Mouse (Mus musculus) MEL-GATA-1-ER (cell line): ENCODE measurements around the gene Tenm3.

ENCODE experiments used
- DNase-seq: peaks from one replicate; pipeline ENCODE4 v3.0.0-alpha.2; 2012; ENCODE audit warnings: low read depth; ENCODE audit errors: extremely low read depth

The Tenm3 gene

DNA sequence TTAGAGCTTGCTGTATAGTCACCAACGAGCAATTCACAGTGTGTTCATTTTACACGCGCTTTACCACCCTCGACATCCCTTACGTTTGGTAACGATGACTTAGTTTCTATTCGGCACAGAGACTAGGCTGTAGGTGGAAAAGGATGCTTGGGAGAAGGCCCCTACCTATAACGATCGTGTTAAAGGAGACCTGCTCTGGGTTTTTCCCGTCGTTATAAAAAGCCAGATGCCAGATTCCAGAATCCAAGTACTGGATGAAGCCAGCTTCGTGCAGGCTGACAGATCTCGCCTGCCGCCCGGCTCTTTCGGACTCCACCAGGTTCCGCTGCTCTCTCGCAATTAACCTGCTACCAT is 500.7 kb downstream of the Tenm3 start:
- no peak for DNase-seq

DNA sequence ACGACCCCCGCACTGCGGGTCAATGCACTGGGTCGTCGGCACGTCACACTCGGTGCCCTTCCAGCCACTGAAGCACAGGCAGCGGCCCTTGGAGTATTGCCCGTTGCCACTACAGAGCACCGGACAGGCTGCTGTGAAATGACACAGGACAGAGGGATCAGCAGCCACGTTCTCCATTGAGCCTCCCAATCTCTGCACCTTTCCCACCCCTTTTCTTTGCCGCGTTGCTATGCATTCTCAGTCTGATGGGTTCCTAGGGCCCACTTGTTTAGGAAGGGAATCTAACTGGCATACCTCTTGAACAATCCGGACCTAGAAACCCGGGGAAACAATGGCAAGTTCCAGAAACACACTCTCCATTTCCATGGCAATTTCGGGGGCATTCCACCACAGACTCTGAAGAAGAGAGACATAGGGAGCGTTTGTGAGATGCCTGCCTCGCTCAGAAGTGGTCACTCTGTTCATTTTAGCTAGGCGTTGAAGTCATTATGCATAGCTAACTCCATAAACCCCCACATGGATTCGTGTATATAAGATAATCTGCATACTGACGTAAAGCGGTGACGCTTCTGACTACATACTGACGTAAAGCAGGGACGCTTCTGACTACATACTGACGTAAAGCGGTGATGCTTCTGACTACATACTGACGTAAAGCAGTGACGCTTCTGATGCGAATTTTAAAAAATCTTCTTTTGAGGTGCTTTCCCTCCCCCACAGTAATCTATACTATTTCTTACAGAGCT is 501.3 kb downstream of the Tenm3 start:
- no peak for DNase-seq

DNA sequence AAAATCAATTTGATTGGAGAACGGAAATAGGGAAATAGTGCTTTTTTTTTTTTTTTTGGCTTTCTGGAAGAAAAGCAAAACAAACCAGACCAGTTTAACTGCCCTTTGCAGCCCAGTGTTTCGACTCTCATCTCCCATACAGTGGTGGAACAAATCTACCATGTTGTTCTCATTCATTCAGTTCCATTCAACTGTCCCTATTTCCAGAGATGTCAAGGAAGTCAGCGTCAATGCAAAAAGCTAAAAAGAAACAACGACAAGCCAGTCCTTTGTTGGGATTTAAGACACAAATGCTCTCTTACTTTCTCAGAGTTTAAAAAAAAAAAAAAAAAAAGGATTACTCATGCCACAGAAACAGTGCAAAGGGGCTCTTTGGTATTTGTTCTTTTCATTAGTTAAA is 502.1 kb downstream of the Tenm3 start:
- no peak for DNase-seq

DNA sequence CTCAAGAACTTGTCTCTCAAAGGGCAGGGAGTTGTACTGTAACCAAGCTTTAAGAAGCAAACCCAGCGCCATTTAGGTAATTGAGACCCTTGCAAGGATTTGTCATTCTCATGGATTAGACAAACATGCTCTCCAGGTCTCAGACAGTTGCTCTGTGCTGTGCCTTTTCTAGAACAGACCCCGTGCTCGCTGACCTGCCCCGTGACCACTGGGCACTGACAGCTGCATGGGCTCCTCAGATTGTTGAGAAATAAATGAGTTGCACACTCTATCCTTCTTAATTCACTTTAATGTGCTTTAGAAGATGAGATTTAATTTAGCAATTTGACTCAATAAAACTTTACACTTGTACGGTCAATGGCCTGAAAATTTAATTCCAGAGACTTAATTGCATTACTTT is 502.5 kb downstream of the Tenm3 start:
- DNase-seq, result no peak

DNA sequence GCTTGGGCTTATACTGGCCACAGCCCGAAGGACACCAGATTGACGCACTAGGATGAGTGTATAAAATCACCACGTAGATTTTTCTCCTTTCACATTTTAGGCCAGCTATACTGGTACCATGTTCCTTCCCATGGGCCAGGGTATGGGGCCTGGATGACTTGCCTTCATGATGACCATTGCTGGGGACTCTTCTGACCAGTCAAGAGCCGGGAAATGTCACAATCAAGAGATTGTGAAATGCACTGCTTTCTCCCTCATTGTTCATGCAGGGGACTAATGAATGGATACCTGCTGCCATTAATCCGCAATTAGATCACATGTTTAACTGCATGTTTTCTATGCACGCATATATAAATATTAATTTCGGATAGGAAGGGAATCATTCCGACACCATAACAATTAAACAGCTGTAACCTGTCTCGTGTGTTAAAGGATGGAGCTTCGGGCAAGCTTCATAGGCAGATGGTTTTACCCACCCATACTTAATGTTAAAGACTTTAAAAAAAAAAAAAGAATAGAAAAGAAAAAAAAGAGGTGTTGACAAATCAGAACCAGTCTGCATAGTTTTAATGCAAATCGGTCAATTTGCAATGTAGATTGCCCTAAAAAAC is 521.0 kb downstream of the Tenm3 start:
- no peak for DNase-seq

DNA sequence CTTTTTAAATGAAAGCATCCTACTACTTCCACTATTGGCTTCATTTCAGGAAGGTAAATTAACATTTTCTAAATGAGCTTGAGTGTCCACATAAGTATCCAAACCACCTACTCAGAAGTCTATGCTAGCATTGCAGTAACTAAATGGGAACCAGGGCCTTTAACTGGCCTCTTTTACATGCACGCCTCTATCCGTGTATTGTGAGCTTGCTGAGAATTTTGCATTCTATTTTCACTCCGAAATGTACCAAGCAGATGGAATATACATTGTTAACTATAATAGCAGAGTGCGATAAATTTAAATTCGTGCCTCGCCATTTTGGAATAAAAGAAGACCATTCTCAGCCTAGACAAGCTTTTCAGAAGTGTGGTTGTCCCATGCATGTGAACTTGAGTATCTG is 521.5 kb downstream of the Tenm3 start:
- DNase-seq, result no peak

DNA sequence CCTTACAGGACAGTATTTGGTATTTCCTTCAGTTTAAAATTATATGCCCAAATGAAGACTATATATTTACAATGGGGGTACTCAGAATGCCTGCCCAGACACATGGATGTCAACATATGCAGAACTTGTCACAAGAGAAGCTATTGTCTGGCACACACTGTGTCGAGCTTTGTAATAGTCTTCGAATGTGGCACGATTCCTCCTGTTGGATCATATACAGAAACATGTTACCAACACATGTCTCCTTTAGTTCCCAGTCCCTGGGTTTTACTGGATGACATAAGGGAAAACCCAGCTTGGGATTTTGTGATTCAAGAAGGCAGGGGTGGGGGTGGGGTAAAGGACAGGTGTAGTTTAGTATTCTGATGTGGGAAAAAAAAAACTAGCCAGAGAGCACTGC is 524.1 kb downstream of the Tenm3 start:
- no peak for DNase-seq

DNA sequence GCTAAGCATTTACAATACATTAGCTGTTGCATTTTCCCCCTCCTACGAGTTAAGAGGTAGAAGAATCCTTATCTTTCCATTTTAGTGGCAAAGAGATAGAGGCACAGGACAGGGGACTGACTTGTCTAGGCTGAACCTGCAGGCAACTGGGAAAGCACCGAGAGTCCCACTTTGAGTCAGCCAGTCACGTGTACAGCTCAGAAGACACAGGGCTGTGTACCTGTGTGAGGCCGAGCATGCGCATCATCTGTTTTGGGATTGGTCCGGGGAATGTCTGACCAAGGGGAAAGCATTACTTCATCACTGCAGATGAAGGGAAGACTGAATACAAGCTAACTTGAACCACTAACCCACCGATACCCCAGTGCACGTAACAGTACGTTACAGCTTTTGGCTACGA is 526.3 kb downstream of the Tenm3 start:
- no peak for DNase-seq

DNA sequence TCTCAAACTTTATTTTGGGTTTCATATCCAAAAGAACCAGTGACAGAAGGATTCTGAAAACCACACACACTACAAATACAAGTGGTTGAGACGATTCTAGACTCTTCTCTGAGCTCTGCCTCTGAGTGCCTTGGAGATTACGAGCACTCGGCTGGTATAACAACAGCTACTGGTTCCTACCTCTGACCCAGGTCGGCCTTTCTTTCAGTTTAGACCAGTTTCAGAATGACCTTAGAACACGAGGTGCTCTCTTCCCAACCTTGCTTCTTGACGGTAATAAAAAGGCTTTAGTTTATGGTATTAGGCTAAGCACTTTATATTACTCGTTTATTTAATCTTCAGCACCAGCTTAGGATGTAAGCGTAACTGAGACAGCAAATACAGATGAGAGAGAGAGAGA is 528.1 kb downstream of the Tenm3 start:
- DNase-seq, result no peak

DNA sequence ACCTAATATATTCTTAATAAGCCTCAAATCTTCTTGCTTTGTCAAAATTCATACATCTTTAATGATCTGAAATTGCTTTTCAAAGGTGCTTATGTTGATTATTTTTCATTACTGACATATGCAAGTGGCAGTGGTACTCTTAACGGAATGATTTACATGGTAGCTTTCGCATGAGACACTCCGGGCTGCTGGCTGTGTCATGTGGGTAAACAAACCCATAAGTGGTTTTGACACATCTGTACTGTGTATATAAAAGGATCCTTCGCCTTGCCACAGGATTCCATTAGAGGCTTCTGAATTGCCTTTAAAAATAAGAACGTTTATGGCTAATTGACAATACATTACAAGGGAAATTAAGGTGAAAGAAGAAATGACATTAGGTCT is 529.8 kb downstream of the Tenm3 start:
- no peak for DNase-seq

DNA sequence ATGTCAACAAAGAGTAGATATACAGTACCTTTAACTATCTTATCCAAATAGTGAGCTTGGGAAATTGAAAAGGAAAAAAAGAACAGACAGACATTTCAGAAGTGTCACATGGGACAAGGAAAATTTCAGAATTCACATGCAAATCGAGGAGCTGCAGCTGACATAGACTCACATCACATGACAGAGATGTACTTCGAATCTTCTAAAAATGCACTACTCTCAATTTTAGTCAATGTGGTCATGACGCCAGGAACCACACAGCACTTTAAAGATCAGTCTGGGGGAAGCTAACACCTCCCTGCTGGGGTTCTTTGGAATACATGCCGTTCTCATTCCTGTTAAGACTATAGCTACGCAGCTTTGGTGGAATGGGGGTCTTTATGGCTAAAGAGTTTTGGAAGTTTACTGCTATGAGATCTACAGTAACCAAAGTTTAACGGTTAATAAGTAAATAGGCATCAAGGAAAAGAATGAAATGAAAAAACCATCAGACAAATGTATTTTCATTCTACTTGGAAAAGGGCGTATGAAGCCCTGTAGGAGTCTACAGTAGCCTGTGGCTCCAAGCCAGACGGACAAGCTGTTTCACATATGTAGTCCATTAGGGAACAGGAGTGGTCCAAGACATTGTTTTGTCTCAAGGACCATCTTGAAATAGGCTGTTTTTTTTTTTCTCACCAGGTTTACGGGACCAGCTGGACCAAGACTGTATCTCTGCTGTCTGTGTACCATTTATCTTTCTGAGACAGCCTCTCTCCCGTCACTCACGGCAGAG is 530.4 kb downstream of the Tenm3 start:
- DNase-seq, result no peak

DNA sequence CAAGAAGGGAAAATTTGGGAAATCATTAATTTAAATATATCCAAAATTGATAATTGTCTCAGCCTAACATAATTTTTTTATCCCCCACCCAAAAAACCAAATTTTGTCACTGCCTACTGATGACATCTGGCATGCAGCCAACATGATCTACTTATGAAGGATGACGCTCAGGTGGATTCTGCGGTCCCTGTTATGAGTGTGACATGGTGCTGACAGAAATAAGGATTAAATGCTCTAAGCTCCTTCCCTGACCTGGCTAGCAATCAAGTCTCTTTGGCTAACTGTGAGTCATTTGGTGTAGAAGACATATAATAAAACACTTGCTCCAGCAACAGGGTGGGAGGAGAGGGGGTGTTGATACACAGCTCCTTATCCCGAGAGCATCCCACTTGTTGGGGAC is 532.0 kb downstream of the Tenm3 start:
- no peak for DNase-seq

DNA sequence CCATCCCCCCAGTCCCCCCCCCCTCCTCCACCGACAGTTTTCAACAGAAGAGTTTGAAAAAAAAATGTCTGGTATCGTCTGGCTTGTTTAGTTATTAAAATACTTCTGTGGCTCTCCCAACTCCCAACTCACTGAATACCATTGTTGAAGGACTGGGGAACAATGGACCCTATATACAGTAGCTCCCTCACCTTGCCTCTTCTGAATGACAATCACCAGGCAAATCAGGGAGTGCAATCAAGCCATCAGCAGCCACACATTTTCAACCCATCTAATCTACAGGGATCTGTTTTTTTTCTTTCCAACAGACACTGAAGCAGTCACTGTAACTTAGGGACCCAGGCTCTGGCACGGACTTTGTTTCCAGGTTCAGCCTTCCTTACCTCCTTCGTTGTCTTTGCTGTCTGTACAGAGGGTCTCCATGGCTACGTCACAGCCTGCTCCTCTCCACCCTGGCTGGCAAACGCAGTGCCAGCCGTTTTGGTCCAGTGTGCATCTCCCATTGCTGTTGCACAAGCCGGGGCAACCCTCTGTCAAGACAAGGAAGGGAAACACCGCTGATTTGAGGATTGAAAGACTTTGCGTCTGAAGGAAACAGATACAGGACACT is 533.4 kb downstream of the Tenm3 start:
- no peak for DNase-seq

DNA sequence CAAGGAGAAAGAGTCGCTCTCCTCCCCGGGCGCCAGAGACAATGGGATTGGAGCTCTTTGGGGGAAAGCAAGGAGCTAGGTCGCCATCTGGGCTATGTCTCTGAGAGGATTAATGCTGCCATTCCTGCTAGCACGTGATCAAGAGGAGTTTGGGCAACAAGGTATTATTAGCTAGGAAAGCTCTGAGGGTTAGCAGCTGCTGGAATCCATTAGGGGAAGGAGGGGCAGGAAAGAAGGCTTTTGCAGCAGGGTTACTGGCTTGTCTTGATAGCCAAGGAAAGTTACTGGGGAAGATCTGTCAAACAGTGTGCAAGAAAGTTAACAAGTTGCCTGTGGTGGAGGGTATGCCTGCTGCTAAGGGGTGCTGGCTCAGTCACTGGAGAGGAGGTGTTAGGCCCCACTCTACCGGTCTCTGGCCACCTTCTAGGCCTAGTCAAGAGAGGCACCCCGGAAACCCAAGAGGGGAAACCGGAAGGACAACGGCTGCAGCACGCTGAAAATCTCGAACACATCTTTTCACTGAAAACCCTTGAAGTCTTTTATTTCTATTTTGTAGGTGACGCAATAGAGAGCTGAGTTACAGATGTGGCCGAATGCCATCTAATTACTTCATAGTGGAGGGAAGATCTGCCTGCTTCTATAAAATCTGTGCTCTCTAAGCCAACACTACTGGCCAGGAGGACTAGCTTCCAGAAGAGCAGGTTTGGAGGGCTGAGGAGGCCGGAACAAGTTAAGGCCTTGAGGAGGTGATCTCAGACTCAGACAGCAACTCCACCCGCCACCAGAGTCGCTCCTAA is 534.4 kb downstream of the Tenm3 start:
- no peak for DNase-seq

DNA sequence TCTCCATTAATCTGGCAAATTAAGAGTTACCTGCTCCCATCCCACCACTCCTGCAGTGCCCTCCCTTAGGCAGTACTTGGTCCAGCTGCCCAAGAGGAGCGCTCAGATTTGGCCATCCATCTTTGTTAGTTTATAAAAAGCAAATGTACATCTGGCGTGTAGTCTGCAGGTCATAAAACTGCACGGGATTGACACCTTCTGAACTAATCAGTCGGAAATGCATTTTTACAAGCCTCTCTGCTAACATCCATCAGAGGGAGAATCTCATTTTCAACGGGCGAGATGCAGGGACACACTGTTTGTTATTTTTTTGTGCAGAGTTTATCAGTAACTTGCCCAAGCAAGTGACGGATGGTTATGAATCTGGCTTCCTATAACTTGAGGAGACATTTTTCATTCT is 539.5 kb downstream of the Tenm3 start:
- DNase-seq, result no peak

DNA sequence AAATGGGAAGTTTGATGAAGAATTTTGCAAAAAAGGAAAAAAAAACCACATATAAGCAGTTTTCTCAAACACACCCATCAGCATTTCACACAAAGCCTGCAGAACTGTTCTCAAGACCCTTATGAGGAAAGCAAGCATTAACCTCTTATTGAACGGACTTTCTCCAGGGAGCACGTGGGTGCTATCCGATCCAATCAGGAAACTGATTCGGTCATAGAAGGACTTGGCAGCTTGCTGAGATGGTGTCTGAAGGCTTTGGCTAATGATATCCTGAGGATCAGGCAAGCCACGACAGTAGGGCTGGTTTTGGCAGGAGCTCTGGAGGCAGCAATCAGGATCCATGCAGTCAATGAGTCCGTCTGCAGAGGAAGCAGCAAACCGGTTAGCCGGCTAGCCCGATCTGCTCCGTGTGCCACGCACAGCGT is 543.1 kb downstream of the Tenm3 start:
- no peak for DNase-seq

DNA sequence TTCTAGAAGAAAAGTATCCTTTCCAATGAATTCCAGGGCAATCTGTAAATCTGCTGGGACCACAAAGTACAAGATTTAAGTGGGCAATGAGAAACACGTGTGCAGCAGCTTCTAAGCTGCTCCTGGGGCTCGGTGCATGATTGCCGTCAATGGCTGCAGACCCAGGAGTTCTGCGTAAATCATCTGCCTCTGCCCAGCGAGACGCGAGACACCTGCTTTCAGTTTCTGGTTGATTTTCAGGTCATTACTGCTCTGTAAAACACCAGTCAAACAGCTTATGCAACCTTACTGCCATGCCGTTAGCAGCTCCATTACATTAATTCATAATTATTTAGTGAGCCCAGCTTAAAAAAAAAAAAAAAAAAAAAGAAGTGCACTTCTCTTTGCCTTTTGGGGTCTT is 543.7 kb downstream of the Tenm3 start:
- no peak for DNase-seq

DNA sequence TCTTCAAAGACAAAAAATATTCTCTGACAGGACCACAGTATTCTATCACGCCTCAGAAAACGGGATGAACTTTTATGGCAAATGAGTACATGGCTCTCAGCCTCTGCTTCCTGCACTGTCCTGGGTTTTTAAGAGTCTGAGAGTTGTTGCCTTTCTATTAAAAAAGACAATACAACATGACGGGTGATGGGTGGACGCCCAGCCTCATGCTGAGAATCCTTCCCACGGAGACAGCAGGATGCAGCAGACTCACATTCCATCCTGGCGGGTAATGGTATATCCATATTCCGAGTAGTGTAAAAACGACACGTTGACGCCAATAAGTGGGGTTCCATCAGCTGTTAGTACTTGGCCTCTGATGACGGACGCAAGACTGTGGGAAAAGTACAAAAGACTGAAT is 544.4 kb downstream of the Tenm3 start:
- DNase-seq, result no peak

DNA sequence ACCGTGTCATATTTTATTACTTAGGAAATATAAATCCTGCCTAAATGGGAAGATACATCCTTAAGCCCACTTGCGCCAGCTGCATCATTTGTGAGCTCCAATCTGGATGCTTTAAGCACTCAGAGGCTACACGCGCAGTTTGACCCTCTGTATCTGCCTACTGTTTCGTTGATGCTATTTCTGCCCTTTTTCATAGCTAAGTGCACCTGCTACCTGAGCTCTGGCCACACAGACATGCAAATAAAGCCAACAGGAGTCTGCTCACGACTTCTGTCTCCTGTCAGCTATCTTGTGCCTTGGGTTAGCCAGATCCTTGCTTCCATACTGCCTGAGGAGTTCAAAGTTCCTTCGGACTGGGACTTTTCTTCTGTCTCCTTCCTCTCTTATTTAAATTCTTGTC is 547.4 kb downstream of the Tenm3 start:
- DNase-seq, result no peak

DNA sequence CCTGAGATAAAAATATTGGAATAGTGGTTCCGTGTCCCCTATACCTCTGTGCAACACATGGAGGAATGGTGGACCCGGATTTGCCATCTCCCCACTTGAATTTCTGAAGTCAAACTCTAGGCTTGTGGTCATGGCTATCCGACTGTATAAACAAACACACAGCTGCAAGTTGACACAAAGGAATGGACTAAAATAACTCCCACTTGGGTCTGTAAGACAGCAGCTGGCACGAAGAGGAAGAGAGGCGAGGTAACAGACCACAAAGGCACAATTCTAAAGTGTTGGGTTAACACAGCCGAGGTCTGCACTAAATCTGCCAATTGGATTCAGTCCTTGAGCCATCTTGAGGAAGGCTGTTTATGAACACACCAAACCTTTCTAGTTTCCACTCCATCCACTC is 548.2 kb downstream of the Tenm3 start:
- DNase-seq, result no peak

DNA sequence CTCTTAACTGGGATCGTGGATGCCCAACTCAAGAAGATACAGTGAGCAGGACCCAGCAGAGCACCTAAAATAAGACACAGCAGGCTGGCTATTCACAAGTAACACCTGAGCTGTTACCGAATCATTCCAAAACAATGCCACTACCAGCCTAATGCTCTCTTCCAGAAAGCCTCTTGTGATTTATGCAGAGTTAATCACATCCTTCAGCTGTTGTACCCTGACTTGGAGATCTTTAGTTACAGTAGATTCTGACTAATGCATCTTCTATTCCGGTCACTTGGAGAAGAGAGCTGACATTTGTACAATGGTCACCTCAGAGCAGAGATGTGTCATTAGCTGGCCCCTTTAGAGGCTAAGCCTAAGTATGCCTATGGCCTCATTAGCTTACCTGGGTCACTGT is 550.0 kb downstream of the Tenm3 start:
- DNase-seq, result no peak

DNA sequence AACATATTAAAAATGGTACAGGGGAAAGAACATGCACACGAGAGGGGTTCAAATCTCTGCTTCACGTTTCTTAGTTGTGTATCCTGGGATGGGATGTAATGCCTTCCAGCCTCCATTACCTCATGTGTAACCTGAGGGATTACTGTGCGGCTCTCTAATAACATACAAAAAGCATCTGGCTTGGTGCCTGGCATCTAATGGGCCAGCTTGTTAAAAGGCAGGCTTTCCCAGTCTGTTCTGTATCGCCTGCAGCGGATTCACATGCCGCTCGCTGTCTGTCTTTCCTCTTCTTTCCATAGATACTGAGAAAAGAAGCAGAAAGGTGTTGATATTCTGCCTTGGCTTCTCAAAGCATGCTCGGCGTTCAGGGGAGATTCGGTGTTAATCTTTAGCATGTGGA is 558.3 kb downstream of the Tenm3 start:
- no peak for DNase-seq
